Mouse (Mus musculus): Measurements from ENCODE around the gene Rpl37a.

Gene Rpl37a

DNA sequence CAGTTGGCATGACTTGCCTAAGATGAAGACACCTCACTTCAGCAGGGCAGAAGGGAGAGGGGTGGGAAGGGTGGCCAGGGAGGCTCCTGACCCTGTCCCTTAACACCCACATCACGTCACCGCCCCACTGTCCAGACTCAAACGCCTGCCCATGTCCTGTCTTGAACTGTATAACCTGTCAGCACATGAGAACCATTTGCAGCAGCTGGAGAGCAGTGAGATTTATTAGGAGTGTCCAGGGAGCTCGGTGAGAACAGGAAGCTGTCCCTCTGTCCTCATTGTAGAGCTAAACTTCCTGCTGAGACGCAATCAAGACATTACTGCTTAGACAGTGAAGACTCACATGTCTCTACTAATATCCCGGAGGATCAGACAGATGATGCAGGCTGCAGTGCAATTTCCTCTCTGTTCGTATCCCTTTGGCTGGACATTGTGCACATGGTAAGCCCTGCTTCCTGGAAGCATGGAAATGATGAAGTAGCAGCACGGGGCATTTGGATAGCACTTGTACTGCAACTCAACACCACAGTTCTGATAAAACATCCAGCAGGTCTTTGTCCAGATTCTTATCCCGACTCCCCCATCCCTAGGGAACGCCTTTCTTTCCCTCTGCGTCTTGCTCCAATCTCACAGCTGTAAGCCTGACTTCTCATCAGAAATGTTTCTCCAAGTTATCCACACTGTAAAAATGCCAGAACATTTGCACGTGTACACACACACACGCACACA lies 25.5 kb downstream of the Rpl37a start:
- DNase-seq (ENCODE audit: low read depth, low spot score) = no peak

DNA sequence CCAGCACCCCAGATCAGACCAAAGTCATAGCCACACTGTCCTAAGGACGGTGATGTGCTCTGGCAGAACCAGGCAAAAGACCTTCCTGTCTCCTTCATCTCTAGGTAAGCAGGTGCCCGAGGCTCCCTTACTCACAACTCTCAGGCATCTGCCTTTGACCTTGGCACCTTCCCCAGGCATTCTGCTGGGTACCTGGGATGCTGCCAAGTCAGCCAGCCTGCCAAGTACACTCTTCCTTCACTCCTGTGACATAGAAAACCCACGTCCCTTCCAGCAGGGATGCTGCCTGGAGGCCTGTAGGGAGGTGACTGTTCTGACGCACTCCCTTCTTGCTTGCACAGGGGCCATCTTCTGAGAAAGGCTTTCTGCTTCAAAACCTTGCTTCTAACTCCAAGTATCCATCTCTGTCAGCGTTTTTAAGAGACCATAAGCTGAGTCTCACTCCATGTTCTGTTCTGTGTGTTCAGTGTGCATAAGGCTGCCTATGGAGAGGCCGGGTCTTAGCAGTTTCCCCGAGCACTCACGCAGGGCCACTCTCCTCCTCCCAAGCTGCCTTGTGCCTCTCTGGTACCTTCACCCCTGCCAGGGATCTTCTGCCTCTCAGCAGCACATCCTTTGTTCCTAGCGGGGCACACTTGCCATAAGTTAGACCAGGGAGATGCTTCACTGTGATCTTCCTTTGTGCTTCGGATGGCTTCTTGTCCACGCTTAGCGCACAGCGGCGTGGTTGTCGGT lies 28.0 kb downstream of the Rpl37a start:
- DNase-seq (ENCODE audit: low read depth, low spot score) = no peak

DNA sequence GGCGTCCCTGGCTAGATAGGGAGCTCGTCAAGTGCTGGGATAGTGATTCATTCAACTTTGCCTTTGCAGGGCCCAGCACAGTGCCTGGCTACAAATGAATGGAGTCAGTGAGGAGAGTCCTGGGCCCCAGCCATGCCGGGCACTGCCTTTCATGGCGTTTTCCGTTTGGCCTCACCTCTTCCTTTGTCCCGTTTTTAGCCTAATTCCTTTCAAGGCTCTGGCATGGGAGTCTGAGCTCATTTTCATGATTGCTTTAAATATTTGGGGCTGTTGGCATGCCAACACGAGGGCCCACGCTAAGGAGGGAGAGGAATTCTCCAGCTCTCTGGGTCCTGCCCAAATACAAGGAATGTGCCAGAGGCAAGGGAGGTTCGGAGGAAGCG lies 28.6 kb downstream of the Rpl37a start:
- DNase-seq (ENCODE audit: low read depth, low spot score) = no peak

DNA sequence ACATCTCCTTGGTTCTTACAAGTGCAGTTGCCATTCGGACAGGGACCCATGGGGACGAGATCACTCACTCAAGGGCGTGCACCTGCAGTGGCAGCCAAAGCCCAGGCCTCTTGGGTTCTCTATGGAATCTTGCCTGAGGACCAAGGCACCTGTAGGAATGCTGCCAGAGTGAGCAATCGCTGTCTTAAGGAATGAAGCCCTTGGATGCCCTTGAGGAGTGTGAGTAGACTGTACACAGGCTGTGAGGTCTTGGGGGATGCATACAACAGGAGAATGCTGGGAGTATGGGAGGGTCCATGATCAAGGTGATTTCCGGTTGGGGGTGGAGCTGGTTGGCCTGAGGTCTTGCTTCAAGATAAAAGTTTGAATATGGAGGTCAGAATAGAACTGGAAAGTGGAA lies 30.3 kb downstream of the Rpl37a start:
- DNase-seq (ENCODE audit: low read depth, low spot score) = no peak

DNA sequence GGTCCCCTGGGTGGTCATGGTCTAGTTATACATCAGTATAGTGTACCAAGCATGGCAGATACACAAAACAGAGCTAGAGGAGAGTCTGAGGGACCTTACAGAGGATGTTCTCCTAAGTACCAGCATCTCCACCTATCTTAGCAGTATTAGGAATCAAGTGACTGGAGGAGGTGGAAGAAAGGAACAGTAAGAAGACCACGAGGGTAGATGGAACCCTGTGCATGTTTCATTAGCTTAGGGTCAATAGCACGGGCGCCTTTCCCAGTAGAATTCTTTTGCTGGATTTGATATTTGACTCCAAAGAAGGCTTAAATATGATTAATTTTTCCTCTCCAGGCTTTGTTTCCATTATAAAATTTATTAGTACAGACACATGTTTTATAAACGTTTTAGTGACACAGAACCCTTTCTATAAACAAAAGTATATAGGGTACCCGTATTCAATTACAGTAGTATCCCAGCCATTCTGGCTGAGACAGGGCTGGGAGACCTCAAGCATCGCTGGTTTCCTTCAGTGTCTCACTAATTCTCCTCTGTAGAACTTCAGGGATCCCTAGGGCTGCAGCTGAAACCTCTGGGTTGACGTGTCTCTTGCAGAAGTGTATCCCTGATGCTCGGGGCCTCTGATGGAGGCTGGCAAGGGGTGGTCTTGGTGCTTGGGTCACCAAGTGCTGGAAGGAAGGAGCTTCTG lies 33.9 kb downstream of the Rpl37a start:
- no peak for DNase-seq (ENCODE audit: low read depth, low spot score)

DNA sequence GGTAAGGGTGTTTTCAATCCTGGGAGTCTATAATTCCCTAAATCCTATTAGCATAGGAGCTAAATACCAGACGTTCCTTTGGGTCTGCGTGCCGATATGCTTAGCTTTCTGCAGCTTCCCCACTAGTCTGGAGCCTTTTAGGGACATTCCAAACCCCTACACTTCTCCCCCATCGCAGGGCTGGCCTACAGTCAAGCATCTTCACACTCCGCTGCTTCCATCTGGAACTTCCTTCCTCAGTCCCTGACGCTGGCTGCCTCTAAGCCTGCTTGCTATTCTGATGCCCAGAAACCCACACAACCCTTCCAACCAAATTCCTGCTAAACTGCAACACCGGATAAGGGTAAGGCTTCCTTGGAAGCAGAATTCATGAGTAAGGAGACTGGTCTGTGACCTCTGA lies 35.3 kb downstream of the Rpl37a start:
- no peak for DNase-seq (ENCODE audit: low read depth, low spot score)

DNA sequence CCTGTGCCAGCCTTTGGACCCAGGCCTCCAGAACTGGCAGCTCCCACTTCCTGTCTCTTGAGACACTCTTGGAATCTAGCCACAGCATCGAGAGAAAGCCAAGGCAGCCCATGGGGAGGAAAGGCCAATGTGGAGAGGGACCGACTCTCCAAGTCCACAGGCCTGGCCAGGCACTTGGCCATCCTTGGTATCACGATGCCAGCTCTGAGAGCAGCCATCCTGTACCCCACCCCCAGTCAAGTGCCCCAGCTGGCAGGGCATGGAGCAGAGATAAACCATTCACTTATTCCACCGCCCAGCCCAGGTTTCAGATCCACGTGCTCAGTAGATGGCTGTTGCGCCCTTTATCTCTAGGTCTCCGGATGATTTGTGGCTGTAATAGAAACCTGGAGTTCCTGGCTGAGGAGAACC lies 40.3 kb downstream of the Rpl37a start:
- no peak for DNase-seq (ENCODE audit: low read depth, low spot score)

DNA sequence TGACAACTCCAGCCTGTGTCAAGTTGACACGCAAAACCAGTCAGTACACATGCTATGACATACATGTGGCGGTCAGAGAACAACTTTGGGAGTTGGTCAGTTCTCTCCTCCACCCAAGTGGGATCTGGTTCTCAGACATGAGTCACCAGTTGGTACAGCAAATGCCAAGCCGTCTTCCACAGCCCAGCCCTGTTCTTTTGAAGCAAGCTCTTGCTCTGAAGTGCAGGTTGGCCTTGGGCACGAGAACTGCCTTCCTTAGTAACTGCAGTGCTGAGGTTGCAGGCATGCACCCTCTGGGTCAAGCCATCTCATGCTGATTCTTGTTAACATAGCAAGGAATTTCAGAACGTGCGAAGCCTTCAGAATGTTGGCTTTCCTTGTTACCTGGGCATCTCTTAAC lies 42.1 kb downstream of the Rpl37a start:
- no peak for DNase-seq (ENCODE audit: low read depth, low spot score)

DNA sequence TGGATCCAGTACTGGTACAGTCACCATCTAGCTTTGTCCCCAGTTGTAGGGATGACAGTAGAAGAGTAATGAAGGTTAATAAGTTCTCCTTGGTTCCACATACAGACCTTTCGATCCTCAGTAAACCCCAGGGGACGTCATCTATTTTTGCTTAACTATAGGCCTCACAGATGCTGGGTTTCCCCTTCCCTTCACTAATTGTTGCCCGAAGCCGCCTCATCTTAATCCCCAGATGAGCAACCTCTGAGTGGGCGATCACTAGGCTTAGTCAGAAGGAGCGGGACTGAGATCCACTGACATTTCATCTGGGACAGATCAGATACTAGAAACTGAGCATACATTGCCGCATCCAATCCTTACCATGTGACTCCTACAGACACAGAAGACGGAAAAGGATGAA lies 44.1 kb downstream of the Rpl37a start:
- DNase-seq (ENCODE audit: low read depth, low spot score) = no peak

DNA sequence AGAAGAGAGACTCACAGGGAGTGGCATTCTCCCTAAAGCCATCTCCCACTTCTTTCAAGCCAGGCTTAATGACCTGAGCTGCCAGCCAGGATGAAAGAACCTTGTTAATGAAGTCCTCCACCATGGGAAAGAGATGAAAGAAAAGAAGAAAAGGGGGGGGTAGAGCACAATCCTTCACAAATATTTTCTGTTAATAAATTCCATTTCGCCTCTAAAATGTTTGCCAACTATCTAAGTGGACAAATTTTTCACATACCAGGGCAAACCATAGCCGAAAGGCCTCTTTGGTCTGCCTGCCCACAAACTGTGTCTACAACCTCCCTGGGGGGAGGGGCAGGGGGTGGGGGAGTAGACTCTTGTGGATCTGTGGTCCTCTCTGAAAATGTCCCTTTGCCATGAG lies 44.7 kb downstream of the Rpl37a start:
- no peak for DNase-seq (ENCODE audit: low read depth, low spot score)

DNA sequence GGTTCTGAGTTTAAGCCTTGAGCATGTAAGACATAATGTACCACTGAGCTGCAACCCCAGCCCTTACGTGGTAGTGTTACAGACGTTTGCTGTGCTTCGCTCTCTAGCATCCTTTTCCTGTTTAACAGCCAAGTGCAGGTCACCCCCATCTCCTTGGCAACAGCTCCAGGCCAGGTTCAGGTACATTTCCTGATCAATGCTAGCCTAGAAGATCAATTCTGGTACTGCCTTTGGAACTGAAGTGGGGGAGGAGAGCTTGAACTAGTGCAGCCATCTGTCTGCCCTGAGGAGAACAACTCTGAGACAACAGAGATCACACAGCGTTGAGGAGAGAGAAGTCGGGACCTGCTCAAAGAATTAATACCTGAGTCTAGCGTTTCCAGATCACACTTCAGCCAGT lies 48.7 kb downstream of the Rpl37a start:
- no peak for DNase-seq (ENCODE audit: low read depth, low spot score)
